Mouse (Mus musculus) spleen, adult 2 months (tissue): ENCODE data around the gene Rps21.

ENCODE experiments used
- CTCF ChIP-seq: fragments of 200-500 bp; IDR thresholded peaks from 2 replicates; pipeline ENCODE4 v1.5.1; 2011; ENCODE audit warnings: mild to moderate bottlenecking, inconsistent platforms; ENCODE audit not compliant: insufficient read depth, insufficient read length, insufficient replicate concordance; ENCODE audit errors: extremely low read depth
- POLR2A ChIP-seq: fragments of 200-500 bp; IDR thresholded peaks from 2 replicates; pipeline ENCODE4 v1.6.1; 2011; ENCODE audit warnings: low read depth, low read length, inconsistent platforms

DNA sequence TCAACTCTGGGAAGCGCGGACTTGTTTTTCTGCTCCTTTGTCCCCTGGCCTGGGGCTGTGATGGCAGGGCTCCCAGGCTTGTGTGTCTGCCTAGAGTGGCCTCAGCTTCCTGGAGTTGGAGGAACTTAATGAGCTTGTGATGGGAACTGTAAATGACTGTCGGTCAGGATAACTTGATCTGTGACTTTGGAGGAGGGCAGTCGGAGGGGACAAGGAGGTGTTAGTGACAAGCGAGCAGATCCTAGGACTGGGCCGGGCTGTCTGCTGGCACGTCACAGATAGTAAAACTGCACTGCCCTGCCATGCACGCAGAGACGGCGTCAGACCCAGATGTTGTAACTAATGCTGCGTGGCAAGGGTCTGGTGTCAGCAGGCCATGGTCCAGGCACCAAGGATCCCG is 46.3 kb downstream of the Rps21 start:
- TF ChIP-seq CTCF, result no peak
- TF ChIP-seq POLR2A, result no peak
